22 mouse cellular contexts compared by ENCODE assay signal in the genomic region with DNA sequence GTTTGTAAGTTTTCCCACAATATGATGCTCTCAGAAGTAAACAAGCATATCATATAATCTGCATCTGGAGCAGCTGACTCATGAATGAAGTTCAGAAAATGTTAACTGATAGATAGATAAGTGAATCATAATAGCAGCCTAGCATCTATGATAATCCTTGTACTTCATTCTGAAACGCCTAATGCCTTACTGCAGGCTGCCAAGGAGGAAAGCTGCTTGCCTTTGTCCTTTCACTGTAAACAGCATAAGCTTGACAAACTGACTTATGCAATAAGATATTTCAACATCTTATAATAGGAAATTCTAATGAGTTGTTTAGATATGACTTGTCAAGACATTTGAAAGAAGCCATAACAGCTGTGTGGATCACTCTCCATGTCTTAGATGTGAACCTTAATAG.
DNase-seq lines count a peak whose midpoint lies in the region; ATAC-seq and TF ChIP-seq lines count a peak whose summit lies in the region.
"Had no signal": no experiment of that assay in that cellular context is flagged by ENCODE, and none has a peak within 500 bp of the region (broad histone marks: within the 10 kb centered on the region; RNA-seq: fewer than 3 reads in every experiment).

No protein-coding gene starts in this region.

- no peaks in the 10 kb centered on the region for H3K36me3 ChIP-seq in hindbrain, embryonic 11.5 days (ENCODE audit: control insufficient read depth, insufficient read depth, low read length)
- H3K36me3 ChIP-seq in hindbrain, embryonic 14.5 days (replicated peaks; ENCODE audit: control insufficient read depth, insufficient read depth) = no peaks in the 10 kb centered on the region
- no peaks in the 10 kb centered on the region for H3K36me3 ChIP-seq in midbrain, embryonic 11.5 days (ENCODE audit: control insufficient read depth, insufficient read depth, low read length)
- H3K36me3 ChIP-seq in midbrain, embryonic 13.5 days = no peaks in the 10 kb centered on the region
- H3K36me3 ChIP-seq in lung, postnatal 0 days (ENCODE audit: insufficient read depth, low read length) = no peaks in the 10 kb centered on the region
- H3K36me3 ChIP-seq in myocyte (ENCODE audit: control insufficient read depth, insufficient read depth) = no peaks in the 10 kb centered on the region
- H3K36me3 ChIP-seq: embryonic facial prominence, embryonic 12.5 days; limb, embryonic 13.5 days; liver, embryonic 15.5 days had no signal

- no peaks in the 10 kb centered on the region for H3K4me1 ChIP-seq in hindbrain, embryonic 11.5 days (replicated peaks; ENCODE audit: control insufficient read depth, insufficient read depth, low read length)
- no peaks in the 10 kb centered on the region for H3K4me1 ChIP-seq in hindbrain, embryonic 14.5 days (replicated peaks; ENCODE audit: control insufficient read depth, insufficient read depth, low read length)
- 0 out of 2 replicates have a peak, but pooled peaks cover 5% of the 10 kb centered on the region for H3K4me1 ChIP-seq in midbrain, embryonic 11.5 days (ENCODE audit: control insufficient read depth, insufficient read depth, low read length)
- H3K4me1 ChIP-seq in midbrain, embryonic 13.5 days (replicated peaks) = peaks cover 16% of the 10 kb centered on the region
- H3K4me1 ChIP-seq in lung, postnatal 0 days (ENCODE audit: insufficient read depth, low read depth, low read length) = no peaks in the 10 kb centered on the region
- H3K4me1 ChIP-seq: embryonic facial prominence, embryonic 12.5 days; liver, embryonic 15.5 days had no signal

- H3K27me3 ChIP-seq in hindbrain, embryonic 11.5 days (ENCODE audit: control insufficient read depth, insufficient read depth, low read length) = no peaks in the 10 kb centered on the region
- no peaks in the 10 kb centered on the region for H3K27me3 ChIP-seq in hindbrain, embryonic 14.5 days (ENCODE audit: control insufficient read depth, insufficient read depth, low read length)
- H3K27me3 ChIP-seq in midbrain, embryonic 11.5 days (ENCODE audit: control insufficient read depth, insufficient read depth, low read length) = no peaks in the 10 kb centered on the region
- H3K27me3 ChIP-seq in midbrain, embryonic 13.5 days = no peaks in the 10 kb centered on the region
- H3K27me3 ChIP-seq in lung, postnatal 0 days (replicated peaks; ENCODE audit: insufficient read depth, low read length) = no peaks in the 10 kb centered on the region
- H3K27me3 ChIP-seq in myocyte (ENCODE audit: control insufficient read depth, insufficient read depth, insufficient read length) = no peaks in the 10 kb centered on the region
- H3K27me3 ChIP-seq: embryonic facial prominence, embryonic 12.5 days; limb, embryonic 13.5 days; liver, embryonic 15.5 days had no signal

- H3ac ChIP-seq in myocyte (ENCODE audit: control insufficient read depth, insufficient read length) = no peak overlapping the region

- no peak for TF ChIP-seq CTCF in lung, postnatal 0 days (IDR thresholded peaks at IDR 0.05)

- 67% methylated on average over 1 of the region's 1 CpGs for WGBS in hindbrain, embryonic 11.5 days
- WGBS in hindbrain, embryonic 14.5 days = 37% methylated on average over 1 of the region's 1 CpGs
- 52% methylated on average over 1 of the region's 1 CpGs for WGBS in midbrain, embryonic 11.5 days
- 7% methylated on average over 1 of the region's 1 CpGs for WGBS in midbrain, embryonic 13.5 days
- 52% methylated on average over 1 of the region's 1 CpGs for WGBS in lung, postnatal 0 days

- TF ChIP-seq EP300 in lung, postnatal 0 days (IDR thresholded peaks at IDR 0.05) = peak; percentile 86

- H3K9ac ChIP-seq in hindbrain, embryonic 11.5 days (ENCODE audit: low read depth, low read length) = no peak overlapping the region
- no peak overlapping the region for H3K9ac ChIP-seq in hindbrain, embryonic 14.5 days
- no peak overlapping the region for H3K9ac ChIP-seq in midbrain, embryonic 11.5 days (ENCODE audit: low read length)
- H3K9ac ChIP-seq in midbrain, embryonic 13.5 days (replicated peaks) = no peak overlapping the region
- H3K9ac ChIP-seq in lung, postnatal 0 days (replicated peaks; ENCODE audit: low read depth) = no peak overlapping the region
- H3K9ac ChIP-seq: embryonic facial prominence, embryonic 12.5 days; limb, embryonic 13.5 days; liver, embryonic 15.5 days had no signal

- H3K27ac ChIP-seq in hindbrain, embryonic 11.5 days (ENCODE audit: low read depth, low read length) = 0 out of 2 replicates have a peak overlapping the region, but pooled peaks have one; percentile 42
- no peak overlapping the region for H3K27ac ChIP-seq in hindbrain, embryonic 14.5 days
- peak overlapping the region; percentile 36; the same call in 1 of the 2 replicates for H3K27ac ChIP-seq in midbrain, embryonic 11.5 days (ENCODE audit: low read depth, low read length)
- H3K27ac ChIP-seq in midbrain, embryonic 13.5 days = no peak overlapping the region; the same call in 1 of the 2 replicates
- H3K27ac ChIP-seq in lung, postnatal 0 days (ENCODE audit: low read length) = no peak overlapping the region
- H3K27ac ChIP-seq: embryonic facial prominence, embryonic 12.5 days; gastrocnemius, adult 2 months; kidney, postnatal 0 days; limb, embryonic 13.5 days; liver, embryonic 15.5 days had no signal

- no peaks in the 10 kb centered on the region for H3K9me3 ChIP-seq in hindbrain, embryonic 11.5 days (ENCODE audit: control insufficient read depth, low read length)
- H3K9me3 ChIP-seq in hindbrain, embryonic 14.5 days (ENCODE audit: control insufficient read depth, low read length) = no peaks in the 10 kb centered on the region
- H3K9me3 ChIP-seq in midbrain, embryonic 11.5 days (ENCODE audit: control insufficient read depth, low read length) = no peaks in the 10 kb centered on the region
- H3K9me3 ChIP-seq in midbrain, embryonic 13.5 days = no peaks in the 10 kb centered on the region
- H3K9me3 ChIP-seq in lung, postnatal 0 days (ENCODE audit: low read length) = no peaks in the 10 kb centered on the region
- H3K9me3 ChIP-seq: embryonic facial prominence, embryonic 12.5 days; limb, embryonic 13.5 days; liver, embryonic 15.5 days had no signal

- ATAC-seq in hindbrain, embryonic 11.5 days (ENCODE audit: low FRiP score) = 0 out of 2 replicates have a peak, but pooled peaks have one; percentile 13
- no peak for ATAC-seq in hindbrain, embryonic 14.5 days (ENCODE audit: low FRiP score)
- peak; percentile 17; the same call in 1 of the 2 replicates for ATAC-seq in midbrain, embryonic 11.5 days (ENCODE audit: low FRiP score)
- ATAC-seq in midbrain, embryonic 13.5 days = no peak
- ATAC-seq in lung, postnatal 0 days = peak; percentile 76

- no peak for DNase-seq in hindbrain, embryonic 11.5 days (ENCODE audit: low spot score)
- DNase-seq in hindbrain, embryonic 14.5 days (ENCODE audit: low spot score) = no peak
- DNase-seq in midbrain, embryonic 11.5 days (ENCODE audit: low spot score, missing footprints) = peak; percentile 85
- DNase-seq in lung, postnatal 0 days (ENCODE audit: low spot score) = peak; percentile 91
- no peak for DNase-seq in embryo, embryonic 11 days
- DNase-seq: adrenal gland, adult 2 months; cerebellum, adult 9-10 months; gastrocnemius, adult 2 months; heart, adult 11 months; heart, postnatal 36 days; kidney, adult 18-20 months; layer of hippocampus, postnatal 36 days; right cerebral cortex, postnatal 14 days; spleen, adult 18-20 months; thymus, postnatal 36 days had no signal

- TF ChIP-seq POLR2A in myocyte (IDR thresholded peaks at IDR 0.05; ENCODE audit: insufficient read length, low read depth) = no peak

- no peak overlapping the region for H3K4me2 ChIP-seq in hindbrain, embryonic 11.5 days (replicated peaks; ENCODE audit: low read depth, low read length)
- H3K4me2 ChIP-seq in hindbrain, embryonic 14.5 days (replicated peaks) = no peak overlapping the region
- H3K4me2 ChIP-seq in midbrain, embryonic 11.5 days = no peak overlapping the region
- no peak overlapping the region for H3K4me2 ChIP-seq in midbrain, embryonic 13.5 days (replicated peaks)
- no peak overlapping the region for H3K4me2 ChIP-seq in lung, postnatal 0 days (replicated peaks; ENCODE audit: low read depth, low read length)
- H3K4me2 ChIP-seq in myocyte (ENCODE audit: low read depth) = peak overlapping the region; percentile 1
- H3K4me2 ChIP-seq: embryonic facial prominence, embryonic 12.5 days; limb, embryonic 13.5 days; liver, embryonic 15.5 days had no signal

- H3K4me3 ChIP-seq in hindbrain, embryonic 11.5 days (ENCODE audit: low read depth, low read length) = no peak overlapping the region
- no peak overlapping the region for H3K4me3 ChIP-seq in hindbrain, embryonic 14.5 days (replicated peaks; ENCODE audit: low read length)
- no peak overlapping the region for H3K4me3 ChIP-seq in midbrain, embryonic 11.5 days (ENCODE audit: low read depth, low read length)
- H3K4me3 ChIP-seq in midbrain, embryonic 13.5 days (replicated peaks) = no peak overlapping the region
- no peak overlapping the region for H3K4me3 ChIP-seq in lung, postnatal 0 days (ENCODE audit: low read depth, low read length)
- no peak overlapping the region for H3K4me3 ChIP-seq in myocyte
- H3K4me3 ChIP-seq: embryonic facial prominence, embryonic 12.5 days; erythroblast, embryonic 14.5 days; gastrocnemius, adult 2 months; limb, embryonic 13.5 days; liver, embryonic 15.5 days had no signal

- H3K79me2 ChIP-seq in myocyte (ENCODE audit: control insufficient read depth, insufficient read depth) = no peaks in the 10 kb centered on the region

TF ChIP-seq in myocyte, 11 proteins besides CTCF, POLR2A, EP300 and RAD21:
- TF ChIP-seq USF1 (IDR thresholded peaks at IDR 0.05; ENCODE audit: low read depth) (no peak), REST (IDR thresholded peaks at IDR 0.05; ENCODE audit: insufficient read depth, insufficient read length) (no peak), MYOD1 (IDR thresholded peaks at IDR 0.05; ENCODE audit: control insufficient read depth in 1 of 3, insufficient read length in 2 of 3, low read depth in 2 of 3) (peak in 1 of 3 experiments; percentile 85), CEBPB (IDR thresholded peaks at IDR 0.05; ENCODE audit: insufficient read depth, poor library complexity, severe bottlenecking) (peak; percentile 77; the same call in 1 of the 2 replicates)

Comparison
In these comparisons a context has a peak if more than half of its experiments do, and no peak if none do; other contexts are left out.
1. ATAC-seq: peak in hindbrain, embryonic 11.5 days (single experiment), midbrain, embryonic 11.5 days (single experiment) and lung, postnatal 0 days (single experiment); none in hindbrain, embryonic 14.5 days (single experiment) and midbrain, embryonic 13.5 days (single experiment).
2. H3K27ac ChIP-seq: peak in hindbrain, embryonic 11.5 days (single experiment) and midbrain, embryonic 11.5 days (single experiment); none in hindbrain, embryonic 14.5 days (single experiment), midbrain, embryonic 13.5 days (single experiment) and lung, postnatal 0 days (single experiment).
3. DNase-seq: peak in midbrain, embryonic 11.5 days (single experiment) and lung, postnatal 0 days (single experiment); none in hindbrain, embryonic 11.5 days (single experiment), hindbrain, embryonic 14.5 days (single experiment) and embryo, embryonic 11 days (single experiment).